Mouse (Mus musculus) cerebellum, adult 11-12 months (tissue): ENCODE measurements at regions not wholly inside any gene's neighbourhood (a gene's known extent, or its start where the extent isn't known, plus 50 kb on each side); places are given as distances from the start of the nearest gene placed in this dataset.

Experiments
- DNase-seq: peaks from one replicate; pipeline ENCODE4 v3.0.0; 2022

DNA sequence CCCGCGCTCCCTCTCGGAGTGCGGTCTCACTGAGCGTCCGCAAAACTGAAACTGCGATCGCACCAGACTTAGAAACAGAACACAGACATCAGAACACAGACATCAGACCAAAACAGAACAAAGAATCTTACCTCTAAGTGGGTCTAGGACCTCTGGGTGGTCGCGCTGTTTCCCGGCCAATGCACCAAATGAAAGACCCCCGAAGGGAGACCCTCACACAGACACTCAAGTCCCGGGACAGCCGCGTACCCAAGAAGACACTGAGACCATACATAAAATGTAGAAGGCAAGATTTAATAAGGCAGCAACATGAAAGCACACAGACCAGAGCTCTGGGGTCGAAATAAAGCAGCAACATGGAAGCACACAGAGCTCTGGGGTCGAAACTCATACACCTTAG, 341.1 kb downstream of the Gm21739 start:
- DNase-seq, result peak; percentile 4
